Mouse (Mus musculus): Measurements from ENCODE around the gene 4933402N03Rik. TPM values are rescaled to one million over a fixed set of nuclear protein-coding genes. Genes with fewer than 3 reads are reported as not detected.

The 4933402N03Rik gene
- polyA plus RNA-seq, 1 experiment from 2014 or later = not detected

DNA sequence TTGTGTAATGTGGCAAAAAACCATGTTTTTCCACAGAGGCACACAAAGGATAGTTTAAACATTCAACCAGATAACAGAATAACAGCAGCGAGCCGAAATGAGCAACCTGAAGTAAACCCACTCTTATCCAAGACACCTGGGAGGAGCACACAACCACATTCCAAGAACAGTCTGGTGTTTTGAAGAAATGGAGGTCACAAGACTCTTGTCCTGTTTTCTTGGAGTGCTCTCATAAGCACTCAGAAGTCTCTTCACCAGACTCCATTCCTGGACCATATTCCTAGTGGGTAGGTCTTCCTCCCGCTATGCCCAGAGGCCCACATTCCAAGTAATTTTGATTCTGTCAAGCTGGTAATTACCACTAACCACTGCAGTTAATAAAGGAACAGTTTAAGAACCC is 4.1 kb upstream of the 4933402N03Rik start:
- Histone ChIP-seq H3K9ac (replicated peaks; ENCODE audit: low read length) (no peak overlapping the region), H3K27me3 (ENCODE audit: insufficient read depth, low read length) (no peaks in the 10 kb centered on the region), H3K27ac (ENCODE audit: low read length) (no peak overlapping the region), H3K4me3 (ENCODE audit: low read length) (no peak overlapping the region), H3K4me2 (replicated peaks; ENCODE audit: low read depth, low read length) (no peak overlapping the region), H3K4me1 (ENCODE audit: insufficient read depth, low read length) (no peaks in the 10 kb centered on the region), H3K36me3 (ENCODE audit: insufficient read depth, low read length) (no peaks in the 10 kb centered on the region), H3K9me3 (ENCODE audit: low read length) (no peaks in the 10 kb centered on the region)
- no peak for ATAC-seq (ENCODE audit: low FRiP score, low TSS enrichment)
- WGBS = 89% methylated on average over 3 of the region's 3 CpGs

DNA sequence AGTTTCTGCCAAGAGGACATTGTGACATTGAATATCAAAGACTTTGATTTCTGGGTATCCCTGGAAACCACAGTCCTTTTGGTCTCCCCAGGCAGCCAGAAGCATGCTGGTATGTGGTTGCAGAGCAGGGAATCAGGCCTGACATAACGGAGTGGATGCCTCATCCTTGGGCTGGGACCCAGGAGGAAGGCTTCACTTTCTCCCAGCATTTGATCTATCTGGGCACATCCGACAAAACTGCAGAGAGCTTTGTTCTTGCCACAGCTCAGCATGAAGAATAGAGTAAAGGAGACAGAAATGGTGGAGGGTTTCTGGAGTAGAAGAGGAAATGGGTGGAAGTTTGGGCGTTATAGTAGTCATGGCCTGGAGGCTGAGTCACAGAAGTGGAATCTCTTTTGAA is 12.9 kb downstream of the 4933402N03Rik start:
- H3K27me3 ChIP-seq (ENCODE audit: insufficient read depth, low read length) = no peaks in the 10 kb centered on the region
- H3K36me3 ChIP-seq (ENCODE audit: insufficient read depth, low read length) = no peaks in the 10 kb centered on the region
- no peak overlapping the region for H3K9ac ChIP-seq (replicated peaks; ENCODE audit: low read length)
- H3K9me3 ChIP-seq (ENCODE audit: low read length) = no peaks in the 10 kb centered on the region
- 72% methylated on average over 3 of the region's 3 CpGs for WGBS
- H3K27ac ChIP-seq (ENCODE audit: low read length) = no peak overlapping the region
- no peaks in the 10 kb centered on the region for H3K4me1 ChIP-seq (ENCODE audit: insufficient read depth, low read length)
- no peak overlapping the region for H3K4me3 ChIP-seq (ENCODE audit: low read length)
- H3K4me2 ChIP-seq (replicated peaks; ENCODE audit: low read depth, low read length) = no peak overlapping the region
- no peak for ATAC-seq (ENCODE audit: low FRiP score, low TSS enrichment)

DNA sequence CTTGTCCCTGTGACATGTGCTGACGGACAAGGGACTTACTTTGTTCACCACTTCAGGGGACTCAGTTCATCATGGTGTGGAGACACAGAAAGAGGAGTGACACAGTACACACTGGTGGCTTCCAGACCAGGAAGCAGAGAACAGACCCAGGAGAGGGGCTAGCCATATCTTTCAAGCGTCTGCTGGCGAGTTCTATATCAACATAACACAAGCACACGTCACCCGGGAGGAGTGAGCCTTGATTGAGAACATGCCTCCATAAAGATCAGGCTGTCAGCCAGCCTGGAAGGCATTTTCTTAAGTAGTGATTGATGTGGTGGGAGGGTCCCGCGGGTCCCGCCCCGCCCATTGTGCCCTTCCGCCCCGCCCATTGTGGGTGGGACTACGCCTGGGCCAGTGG is 16.1 kb downstream of the 4933402N03Rik start:
- no peak for ATAC-seq (ENCODE audit: low FRiP score, low TSS enrichment)
- Histone ChIP-seq H3K27ac (ENCODE audit: low read length) (no peak overlapping the region), H3K9ac (replicated peaks; ENCODE audit: low read length) (no peak overlapping the region), H3K4me3 (ENCODE audit: low read length) (no peak overlapping the region), H3K27me3 (ENCODE audit: insufficient read depth, low read length) (no peaks in the 10 kb centered on the region), H3K9me3 (ENCODE audit: low read length) (no peaks in the 10 kb centered on the region), H3K4me2 (replicated peaks; ENCODE audit: low read depth, low read length) (no peak overlapping the region), H3K4me1 (ENCODE audit: insufficient read depth, low read length) (no peaks in the 10 kb centered on the region), H3K36me3 (ENCODE audit: insufficient read depth, low read length) (no peaks in the 10 kb centered on the region)
- 69% methylated on average over 12 of the region's 12 CpGs for WGBS

DNA sequence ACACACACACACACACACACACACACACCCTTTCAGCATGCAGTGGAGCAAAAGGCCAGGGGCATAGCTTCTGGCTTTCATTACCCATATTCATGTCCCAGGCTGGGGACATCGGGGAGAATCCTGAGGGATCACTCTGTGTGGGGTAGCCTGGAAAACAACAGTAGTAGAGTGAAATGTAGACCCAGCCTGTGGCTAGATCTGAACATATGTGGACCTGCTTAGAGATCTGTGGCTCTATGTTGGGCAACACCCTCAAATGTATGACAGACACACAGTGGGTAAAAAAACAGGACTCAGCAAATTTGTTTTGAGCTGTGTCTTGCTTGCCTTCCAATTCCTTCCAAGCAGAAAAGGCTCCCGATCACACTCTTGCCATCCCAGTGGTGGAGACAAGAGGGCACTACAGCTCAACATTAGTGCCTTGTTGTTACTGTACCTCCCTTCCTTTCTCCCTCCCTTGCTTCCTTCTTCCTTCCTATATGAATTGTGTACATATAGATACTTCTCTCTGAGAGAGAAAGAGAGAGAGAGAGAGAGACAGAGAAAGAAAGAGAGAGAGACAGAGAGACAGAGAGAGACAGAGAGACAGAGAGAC is 23.8 kb downstream of the 4933402N03Rik start:
- WGBS = 93% methylated on average over 2 of the region's 2 CpGs
- H3K27ac ChIP-seq (ENCODE audit: low read length) = no peak overlapping the region
- H3K9me3 ChIP-seq (ENCODE audit: low read length) = no peaks in the 10 kb centered on the region
- no peaks in the 10 kb centered on the region for H3K36me3 ChIP-seq (ENCODE audit: insufficient read depth, low read length)
- H3K4me3 ChIP-seq (ENCODE audit: low read length) = no peak overlapping the region
- H3K4me1 ChIP-seq (ENCODE audit: insufficient read depth, low read length) = no peaks in the 10 kb centered on the region
- ATAC-seq (ENCODE audit: low FRiP score, low TSS enrichment) = no peak
- H3K4me2 ChIP-seq (replicated peaks; ENCODE audit: low read depth, low read length) = no peak overlapping the region
- no peaks in the 10 kb centered on the region for H3K27me3 ChIP-seq (ENCODE audit: insufficient read depth, low read length)
- no peak overlapping the region for H3K9ac ChIP-seq (replicated peaks; ENCODE audit: low read length)

DNA sequence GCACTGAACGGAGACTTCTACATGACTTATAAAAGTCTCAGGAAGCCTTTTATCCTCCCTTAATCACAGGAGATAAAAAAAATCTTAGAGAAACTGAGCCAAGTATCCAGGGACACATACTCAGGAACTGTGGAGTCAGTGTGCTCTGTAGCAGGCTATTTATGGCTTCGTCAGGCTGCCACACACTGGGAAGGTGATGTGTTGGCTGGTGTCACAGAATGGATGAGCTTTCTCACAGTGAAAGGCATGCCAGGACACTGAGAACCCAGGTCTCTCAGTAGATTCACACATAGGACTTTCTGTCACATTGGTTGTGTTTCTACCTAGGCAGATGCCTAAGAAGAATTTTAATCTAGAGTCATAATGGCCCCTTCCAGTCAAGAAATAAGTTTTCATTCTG is 31.7 kb downstream of the 4933402N03Rik start:
- Histone ChIP-seq H3K4me3 (ENCODE audit: low read length) (no peak overlapping the region), H3K27me3 (ENCODE audit: insufficient read depth, low read length) (no peaks in the 10 kb centered on the region), H3K4me2 (replicated peaks; ENCODE audit: low read depth, low read length) (no peak overlapping the region), H3K9ac (replicated peaks; ENCODE audit: low read length) (no peak overlapping the region), H3K27ac (ENCODE audit: low read length) (no peak overlapping the region), H3K4me1 (ENCODE audit: insufficient read depth, low read length) (no peaks in the 10 kb centered on the region), H3K9me3 (ENCODE audit: low read length) (no peaks in the 10 kb centered on the region), H3K36me3 (ENCODE audit: insufficient read depth, low read length) (no peaks in the 10 kb centered on the region)
- 70% methylated on average over 2 of the region's 2 CpGs for WGBS
- ATAC-seq (ENCODE audit: low FRiP score, low TSS enrichment) = no peak

DNA sequence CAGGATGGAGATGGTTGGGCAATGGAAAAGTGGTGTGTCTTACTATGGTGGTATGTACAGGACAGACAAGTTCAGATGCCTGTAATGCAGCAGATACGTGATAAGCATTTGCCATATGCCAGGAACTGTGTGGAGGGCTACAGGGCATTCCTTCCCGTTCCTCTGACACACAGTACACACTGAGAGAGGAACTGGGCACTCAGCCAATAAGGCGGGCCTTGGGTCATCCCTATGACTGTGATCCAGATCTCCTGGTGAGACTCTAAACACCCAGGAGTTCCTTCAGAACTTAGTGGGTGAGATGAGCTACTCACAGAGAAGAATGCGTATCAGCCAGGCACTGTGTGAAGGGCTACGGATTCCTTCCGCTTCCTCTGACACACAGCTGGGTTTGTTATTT is 32.4 kb downstream of the 4933402N03Rik start:
- Histone ChIP-seq H3K4me1 (ENCODE audit: insufficient read depth, low read length) (no peaks in the 10 kb centered on the region), H3K9me3 (ENCODE audit: low read length) (no peaks in the 10 kb centered on the region), H3K4me2 (replicated peaks; ENCODE audit: low read depth, low read length) (no peak overlapping the region), H3K9ac (replicated peaks; ENCODE audit: low read length) (no peak overlapping the region), H3K27me3 (ENCODE audit: insufficient read depth, low read length) (no peaks in the 10 kb centered on the region), H3K4me3 (ENCODE audit: low read length) (no peak overlapping the region), H3K36me3 (ENCODE audit: insufficient read depth, low read length) (no peaks in the 10 kb centered on the region), H3K27ac (ENCODE audit: low read length) (no peak overlapping the region)
- ATAC-seq (ENCODE audit: low FRiP score, low TSS enrichment) = no peak
- WGBS = 62% methylated on average over 6 of the region's 6 CpGs

DNA sequence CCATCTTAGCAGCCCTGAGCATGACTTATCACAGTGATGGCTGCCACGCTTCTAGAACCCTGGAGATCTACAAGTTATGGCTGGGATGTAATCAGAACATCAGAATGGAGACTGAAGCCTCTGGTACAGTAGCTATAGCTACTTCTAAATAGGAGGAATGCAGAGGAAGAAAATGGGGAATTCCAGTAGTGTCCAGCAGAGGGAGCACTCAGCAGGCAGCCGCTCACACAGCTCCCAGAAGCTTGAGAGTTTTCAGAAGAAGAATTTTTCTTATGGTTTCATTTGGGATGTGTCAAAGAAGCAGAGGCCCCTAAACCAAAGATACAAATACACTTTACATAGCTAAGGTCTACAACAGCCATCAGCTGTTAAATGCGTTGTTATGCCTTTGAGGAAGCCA is 33.6 kb downstream of the 4933402N03Rik start:
- Histone ChIP-seq H3K9ac (replicated peaks; ENCODE audit: low read length) (no peak overlapping the region), H3K36me3 (ENCODE audit: insufficient read depth, low read length) (no peaks in the 10 kb centered on the region), H3K4me3 (ENCODE audit: low read length) (no peak overlapping the region), H3K27me3 (ENCODE audit: insufficient read depth, low read length) (no peaks in the 10 kb centered on the region), H3K4me1 (ENCODE audit: insufficient read depth, low read length) (no peaks in the 10 kb centered on the region), H3K9me3 (ENCODE audit: low read length) (no peaks in the 10 kb centered on the region), H3K4me2 (replicated peaks; ENCODE audit: low read depth, low read length) (no peak overlapping the region), H3K27ac (ENCODE audit: low read length) (no peak overlapping the region)
- WGBS = 30% methylated on average over 3 of the region's 3 CpGs
- no peak for ATAC-seq (ENCODE audit: low FRiP score, low TSS enrichment)

Other genes with a start within 250 kb of the 4933402N03Rik start
- 8.3 and 13.4 TPM in 2 replicates for gene Htra1, start 210.2 kb downstream of the 4933402N03Rik start, polyA plus RNA-seq (2015; fragmentation: Nextera tagmentation; extraction: Ambion mirVana)
- not detected in 2 replicates for gene Dmbt1, start 114.3 kb downstream of the 4933402N03Rik start, polyA plus RNA-seq (2015; fragmentation: Nextera tagmentation; extraction: Ambion mirVana)
- gene 5430419D17Rik, start 28.1 kb upstream of the 4933402N03Rik start, polyA plus RNA-seq (2015; fragmentation: Nextera tagmentation; extraction: Ambion mirVana) = not detected in 2 replicates
- gene Cuzd1, start 176.0 kb upstream of the 4933402N03Rik start, polyA plus RNA-seq (2015; fragmentation: Nextera tagmentation; extraction: Ambion mirVana) = not detected in 2 replicates
- not detected in 2 replicates for gene Fam24b, start 183.2 kb upstream of the 4933402N03Rik start, polyA plus RNA-seq (2015; fragmentation: Nextera tagmentation; extraction: Ambion mirVana)
- gene Fam24a, start 187.6 kb upstream of the 4933402N03Rik start, polyA plus RNA-seq (2015; fragmentation: Nextera tagmentation; extraction: Ambion mirVana) = not detected in 2 replicates
- 20.4 and 22.0 TPM in 2 replicates for gene 2310057M21Rik, start 216.4 kb upstream of the 4933402N03Rik start, polyA plus RNA-seq (2015; fragmentation: Nextera tagmentation; extraction: Ambion mirVana)
- 65.1 and 66.1 TPM in 2 replicates for gene Pstk, start 224.8 kb upstream of the 4933402N03Rik start, polyA plus RNA-seq (2015; fragmentation: Nextera tagmentation; extraction: Ambion mirVana)

Data from kidney, embryonic 16.5 days (tissue).